Mouse (Mus musculus) forebrain, postnatal 0 days (tissue): ENCODE results near the gene Sumo1. TPM values are rescaled to one million over a fixed set of nuclear protein-coding genes. Genes with fewer than 3 reads are reported as not detected.
"Not testable (repeated sequence)": the region's sequence is repeated elsewhere in the genome, so short reads cannot be mapped to it uniquely, and the experiment has no call there.

Source experiments
- ATAC-seq: fragments of 200-750 bp; cut with Nextera tagmentation; 2 replicates; pipeline ENCODE4 v1.8.0; 2017; ENCODE audit warnings: mild to moderate bottlenecking, moderate library complexity
- DNase-seq: peaks from one replicate; pipeline ENCODE4 v3.0.0-alpha.2; 2015
- H3K27ac ChIP-seq: fragments of 300-500 bp; sonication (generic); 2 replicates; pipeline ENCODE4 v1.5.1; 2014; ENCODE audit warnings: low read depth, mild to moderate bottlenecking, antibody characterized with exemption, low read length, moderate library complexity, mixed read lengths
- H3K27me3 ChIP-seq: fragments of 300-500 bp; sonication (generic); 2 replicates; pipeline ENCODE4 v1.6.1; 2014; ENCODE audit warnings: mild to moderate bottlenecking, low read length, mixed read lengths; ENCODE audit not compliant: insufficient read depth
- H3K36me3 ChIP-seq: fragments of 300-500 bp; sonication (generic); 2 replicates; pipeline ENCODE4 v1.6.1; 2014; ENCODE audit warnings: mild to moderate bottlenecking, moderate library complexity; ENCODE audit not compliant: insufficient read depth
- H3K4me1 ChIP-seq: fragments of 300-500 bp; sonication (generic); 2 replicates; pipeline ENCODE4 v1.6.1; 2014; ENCODE audit warnings: antibody characterized with exemption; ENCODE audit not compliant: insufficient read depth
- H3K4me2 ChIP-seq: fragments of 300-500 bp; sonication (generic); 2 replicates; pipeline ENCODE4 v1.6.1; 2014; ENCODE audit warnings: low read depth, mild to moderate bottlenecking, moderate library complexity
- H3K4me3 ChIP-seq: fragments of 300-500 bp; sonication (generic); 2 replicates; pipeline ENCODE4 v1.5.1; 2014; ENCODE audit warnings: low read depth, low read length, mixed read lengths
- H3K9ac ChIP-seq: fragments of 300-500 bp; sonication (generic); 2 replicates; pipeline ENCODE4 v1.6.1; 2014; ENCODE audit warnings: mild to moderate bottlenecking
- H3K9me3 ChIP-seq: fragments of 300-500 bp; sonication (generic); 2 replicates; pipeline ENCODE4 v1.6.1; 2016; ENCODE audit warnings: low read length
- CTCF ChIP-seq: sonication (generic); IDR thresholded peaks from 2 replicates; pipeline ENCODE4 v1.5.1; 2016; ENCODE audit warnings: antibody characterized with exemption, control low read depth, low read depth
- WGBS: fragments of 180-500 bp; shearing (Covaris S2); extraction: QIAGEN DNeasy Blood & Tissue Kit; methylation state at CpG from one replicate; pipeline ENCODE4 v1.1.7; 2014; 5-methylcytosine and 5-hydroxymethylcytosine counted together
- polyA plus RNA-seq: library from polyadenylated mRNA; unstranded; fragments of >200 nt; fragmentation: Nextera tagmentation; extraction: Ambion mirVana; gene quantifications from 2 replicates; pipeline ENCODE4 v1.2.1, GENCODE M21; 2015
- total RNA-seq: library from RNA; depleted of rRNA; stranded (reverse); fragments of >200 nt; gene quantifications from 2 replicates; pipeline ENCODE4 v1.2.3, GENCODE M21; 2014

Sumo1 gene
- total and polyA plus RNA-seq, 2 experiments from 2014 or later = 172 to 369 TPM

- no peak overlapping the region for H3K4me2 ChIP-seq
- DNase-seq (no peak), ATAC-seq (no peak)
- no peak overlapping the region for H3K9ac ChIP-seq
- H3K9me3 ChIP-seq = no peaks in the 10 kb centered on the region
- H3K27ac ChIP-seq = no peak overlapping the region
- H3K36me3 ChIP-seq = peaks cover 4% of the 10 kb centered on the region; the same call in 1 of the 2 replicates
- H3K4me3 ChIP-seq = no peak overlapping the region
- no peaks in the 10 kb centered on the region for H3K27me3 ChIP-seq
- no peaks in the 10 kb centered on the region for H3K4me1 ChIP-seq
- 89% methylated on average over 7 of the region's 7 CpGs for WGBS
- TF ChIP-seq CTCF = 0 out of 2 replicates have a peak, but pooled peaks have one; percentile 31
Observed at GRCm38 (mm10) chr1:59656244-59657171, 14.1 kb downstream of the Sumo1 start.

GRCm38 (mm10) chr1:59653243-59653911 is 17.3 kb downstream of the Sumo1 start:
- no peak overlapping the region for H3K4me3 ChIP-seq
- DNase-seq (no peak), ATAC-seq (no peak)
- H3K9me3 ChIP-seq = no peaks in the 10 kb centered on the region
- no peak overlapping the region for H3K27ac ChIP-seq
- H3K4me1 ChIP-seq = no peaks in the 10 kb centered on the region
- no peaks in the 10 kb centered on the region for H3K27me3 ChIP-seq
- H3K36me3 ChIP-seq = peaks cover 16% of the 10 kb centered on the region
- WGBS = 98% methylated on average over 3 of the region's 3 CpGs
- no peak overlapping the region for H3K9ac ChIP-seq
- H3K4me2 ChIP-seq = no peak overlapping the region
- TF ChIP-seq CTCF = no peak

- H3K27ac ChIP-seq = no peak overlapping the region
- H3K4me3 ChIP-seq = no peak overlapping the region
- no peaks in the 10 kb centered on the region for H3K9me3 ChIP-seq
- no peak for ATAC-seq
- H3K9ac ChIP-seq = no peak overlapping the region
- no peaks in the 10 kb centered on the region for H3K27me3 ChIP-seq
- H3K4me2 ChIP-seq = no peak overlapping the region
- whole genome bisulfite sequencing = 94% methylated on average over 3 of the region's 3 CpGs
- TF ChIP-seq CTCF = no peak
- H3K36me3 ChIP-seq = peaks cover 21% of the 10 kb centered on the region
- no peaks in the 10 kb centered on the region for H3K4me1 ChIP-seq
- DNase-seq = no peak
Observed at GRCm38 (mm10) chr1:59651201-59651819, 19.3 kb downstream of the Sumo1 start.

GRCm38 (mm10) chr1:59646502-59646901 is 24.1 kb downstream of the Sumo1 start:
- H3K9me3 ChIP-seq, H3K4me2 ChIP-seq, H3K4me1 ChIP-seq, ATAC-seq, H3K9ac ChIP-seq, H3K27me3 ChIP-seq, H3K4me3 ChIP-seq, DNase-seq, H3K27ac ChIP-seq: not testable (repeated sequence)
- peaks cover 34% of the 10 kb centered on the region for H3K36me3 ChIP-seq
- WGBS = 96% methylated on average over 2 of the region's 2 CpGs

- TF ChIP-seq CTCF = no peak
- no peaks in the 10 kb centered on the region for H3K4me1 ChIP-seq
- no peak overlapping the region for H3K27ac ChIP-seq
- H3K36me3 ChIP-seq = peaks cover 22% of the 10 kb centered on the region
- no peak overlapping the region for H3K4me2 ChIP-seq
- no peak overlapping the region for H3K4me3 ChIP-seq
- ATAC-seq (no peak), DNase-seq (no peak)
- 95% methylated on average over 1 of the region's 1 CpGs for WGBS
- no peaks in the 10 kb centered on the region for H3K27me3 ChIP-seq
- H3K9ac ChIP-seq = no peak overlapping the region
- H3K9me3 ChIP-seq = no peaks in the 10 kb centered on the region
Observed at GRCm38 (mm10) chr1:59642488-59642887, 28.1 kb downstream of the Sumo1 start.

- 84% methylated on average over 3 of the region's 3 CpGs for WGBS
Observed at GRCm38 (mm10) chr1:59638371-59638770, 32.3 kb downstream of the Sumo1 start.

More at GRCm38 (mm10) chr1:59638371-59638770, 32.3 kb downstream of the Sumo1 start:
- H3K4me3 ChIP-seq = no peak overlapping the region
- H3K27ac ChIP-seq = no peak overlapping the region
- no peaks in the 10 kb centered on the region for H3K4me1 ChIP-seq
- H3K27me3 ChIP-seq = no peaks in the 10 kb centered on the region
- no peak overlapping the region for H3K4me2 ChIP-seq
- ATAC-seq (no peak), DNase-seq (no peak)
- H3K9ac ChIP-seq = no peak overlapping the region
- no peaks in the 10 kb centered on the region for H3K9me3 ChIP-seq
- TF ChIP-seq CTCF = no peak
- H3K36me3 ChIP-seq = peaks cover 12% of the 10 kb centered on the region; the same call in 1 of the 2 replicates
